Mouse (Mus musculus) limb, embryonic 11.5 days (tissue): ENCODE results near the gene Bms1. TPM values are rescaled to one million over a fixed set of nuclear protein-coding genes. Genes with fewer than 3 reads are reported as not detected.
A peak's percentile ranks its signal among the peaks of the same experiment; 100 is the strongest.

Source experiments
- ATAC-seq: fragments of 200-750 bp; cut with Nextera tagmentation; 2 replicates; pipeline ENCODE4 v1.8.0; 2017; ENCODE audit warnings: low read depth; ENCODE audit not compliant: insufficient number of reproducible peaks, low FRiP score, low TSS enrichment
- DNase-seq: peaks from one replicate; pipeline ENCODE4 v3.0.0-alpha.2; 2015; ENCODE audit warnings: low spot score
- H3K27ac ChIP-seq: fragments of 300-500 bp; sonication (generic); replicated peaks from 2 replicates; pipeline ENCODE4 v1.5.1; 2014; ENCODE audit warnings: low read depth, mild to moderate bottlenecking, low read length
- H3K27me3 ChIP-seq: fragments of 300-500 bp; sonication (generic); 2 replicates; pipeline ENCODE4 v1.6.1; 2014; ENCODE audit warnings: mild to moderate bottlenecking, low read length, mixed read lengths; ENCODE audit not compliant: control insufficient read depth, insufficient read depth
- H3K36me3 ChIP-seq: fragments of 300-500 bp; sonication (generic); 2 replicates; pipeline ENCODE4 v1.6.1; 2014; ENCODE audit warnings: mild to moderate bottlenecking, low read length, moderate library complexity, mixed read lengths; ENCODE audit not compliant: control insufficient read depth, insufficient read depth
- H3K4me1 ChIP-seq: fragments of 300-500 bp; sonication (generic); 2 replicates; pipeline ENCODE4 v1.6.1; 2014; ENCODE audit warnings: low read length, mixed read lengths; ENCODE audit not compliant: control insufficient read depth, insufficient read depth
- H3K4me2 ChIP-seq: fragments of 300-500 bp; sonication (generic); 2 replicates; pipeline ENCODE4 v1.6.1; 2014; ENCODE audit warnings: low read depth, mild to moderate bottlenecking, moderate library complexity; ENCODE audit not compliant: severe bottlenecking
- H3K4me3 ChIP-seq: fragments of 300-500 bp; sonication (generic); 2 replicates; pipeline ENCODE4 v1.5.1; 2014; ENCODE audit warnings: low read depth, low read length
- H3K9ac ChIP-seq: fragments of 300-500 bp; sonication (generic); 2 replicates; pipeline ENCODE4 v1.6.1; 2014; ENCODE audit warnings: mild to moderate bottlenecking, low read length
- H3K9me3 ChIP-seq: fragments of 300-500 bp; sonication (generic); 2 replicates; pipeline ENCODE4 v1.6.1; 2016; ENCODE audit warnings: low read length; ENCODE audit not compliant: control insufficient read depth
- WGBS: fragments of 180-500 bp; shearing (Covaris S2); extraction: QIAGEN DNeasy Blood & Tissue Kit; methylation state at CpG from one replicate; pipeline ENCODE4 v1.1.7; 2014; 5-methylcytosine and 5-hydroxymethylcytosine counted together
- polyA plus RNA-seq: library from polyadenylated mRNA; unstranded; fragments of >200 nt; fragmentation: Nextera tagmentation; extraction: Ambion mirVana; gene quantifications from 2 replicates; pipeline ENCODE4 v1.2.1, GENCODE M21; 2014

Gene Bms1
- polyA plus RNA-seq, result 52.5 and 64.5 TPM in 2 replicates

GRCm38 (mm10) chr6:118419050-118419920 lies at the start of gene Bms1:
Gene Bms1, minus strand, starts transcription at chr6:118419474.
- Histone ChIP-seq H3K4me3 (peak within 1 kb of the TSS; percentile 81), H3K4me1 (no peaks in the 10 kb centered on the region), H3K4me2 (peak within 1 kb of the TSS; percentile 56), H3K27me3 (no peaks in the 10 kb centered on the region), H3K9me3 (no peaks in the 10 kb centered on the region), H3K9ac (peak within 1 kb of the TSS; percentile 73), H3K27ac (no peak within 1 kb of the TSS; the same call in 1 of the 2 replicates), H3K36me3 (peaks cover 6% of the 10 kb centered on the region; the same call in 1 of the 2 replicates)
- DNase-seq, result peak; percentile 93
- peak; percentile 95 for ATAC-seq
- WGBS, result under 1% methylated on average over 67 of the region's 67 CpGs

GRCm38 (mm10) chr6:118462069-118462705 lies 42.9 kb upstream of the Bms1 start:
- DNase-seq, result no peak
- Histone ChIP-seq H3K36me3 (peaks cover 4% of the 10 kb centered on the region; the same call in 1 of the 2 replicates), H3K9ac (no peak overlapping the region), H3K4me3 (no peak overlapping the region), H3K27me3 (no peaks in the 10 kb centered on the region), H3K4me1 (no peaks in the 10 kb centered on the region), H3K27ac (no peak overlapping the region), H3K4me2 (no peak overlapping the region), H3K9me3 (no peaks in the 10 kb centered on the region)
- WGBS, result 87% methylated on average over 15 of the region's 15 CpGs
- ATAC-seq, result no peak

GRCm38 (mm10) chr6:118457726-118458125 lies 38.5 kb upstream of the Bms1 start:
- no peak overlapping the region for H3K9ac ChIP-seq
- no peaks in the 10 kb centered on the region for H3K9me3 ChIP-seq
- H3K36me3 ChIP-seq, result no peaks in the 10 kb centered on the region
- H3K4me2 ChIP-seq, result no peak overlapping the region
- H3K27ac ChIP-seq, result no peak overlapping the region
- no peak for DNase-seq
- no peaks in the 10 kb centered on the region for H3K4me1 ChIP-seq
- H3K27me3 ChIP-seq, result no peaks in the 10 kb centered on the region
- H3K4me3 ChIP-seq, result no peak overlapping the region
- no peak for ATAC-seq
- WGBS, result 89% methylated on average over 1 of the region's 1 CpGs

GRCm38 (mm10) chr6:118455042-118455631 lies 35.9 kb upstream of the Bms1 start, which contains the start of gene Zfp248:
Gene Zfp248, minus strand, starts transcription at chr6:118455528.
- Histone ChIP-seq H3K27me3 (no peaks in the 10 kb centered on the region), H3K4me2 (peak within 1 kb of the TSS; percentile 66), H3K36me3 (peaks cover 3% of the 10 kb centered on the region; the same call in 1 of the 2 replicates), H3K9ac (peak within 1 kb of the TSS; percentile 82), H3K4me3 (peak within 1 kb of the TSS; percentile 59), H3K4me1 (no peaks in the 10 kb centered on the region), H3K9me3 (no peaks in the 10 kb centered on the region), H3K27ac (peak within 1 kb of the TSS; percentile 88)
- DNase-seq (peak; percentile 93), ATAC-seq (peak; percentile 94)
- under 1% methylated on average over 43 of the region's 43 CpGs for WGBS

GRCm38 (mm10) chr6:118454452-118454851 lies 35.2 kb upstream of the Bms1 start:
- Histone ChIP-seq H3K4me3 (peak overlapping the region; percentile 59), H3K9me3 (no peaks in the 10 kb centered on the region), H3K4me2 (peak overlapping the region; percentile 66), H3K4me1 (no peaks in the 10 kb centered on the region), H3K27me3 (no peaks in the 10 kb centered on the region), H3K27ac (no peak overlapping the region), H3K36me3 (peaks cover 3% of the 10 kb centered on the region; the same call in 1 of the 2 replicates), H3K9ac (peak overlapping the region; percentile 82)
- 41% methylated on average over 8 of the region's 8 CpGs for WGBS
- peak; percentile 25 for DNase-seq
- no peak for ATAC-seq

GRCm38 (mm10) chr6:118431502-118431901 lies 12.2 kb upstream of the Bms1 start:
- Histone ChIP-seq H3K27me3 (no peaks in the 10 kb centered on the region), H3K4me2 (no peak overlapping the region), H3K27ac (no peak overlapping the region), H3K36me3 (peaks cover 19% of the 10 kb centered on the region), H3K9ac (no peak overlapping the region), H3K4me1 (no peaks in the 10 kb centered on the region), H3K9me3 (no peaks in the 10 kb centered on the region; the same call in 1 of the 2 replicates), H3K4me3 (no peak overlapping the region)
- WGBS, result 90% methylated on average over 4 of the region's 4 CpGs
- no peak for DNase-seq
- ATAC-seq, result no peak

- H3K27me3 ChIP-seq, result no peaks in the 10 kb centered on the region
- peaks cover 19% of the 10 kb centered on the region for H3K36me3 ChIP-seq
- no peak overlapping the region for H3K27ac ChIP-seq
- no peaks in the 10 kb centered on the region for H3K4me1 ChIP-seq
- WGBS, result 95% methylated on average over 1 of the region's 1 CpGs
- ATAC-seq (no peak), DNase-seq (no peak)
- H3K4me2 ChIP-seq, result no peak overlapping the region
- H3K9ac ChIP-seq, result no peak overlapping the region
- H3K4me3 ChIP-seq, result no peak overlapping the region
- no peaks in the 10 kb centered on the region; the same call in 1 of the 2 replicates for H3K9me3 ChIP-seq
Observed at GRCm38 (mm10) chr6:118426666-118427065, 7.4 kb upstream of the Bms1 start.

GRCm38 (mm10) chr6:118410428-118410827 lies 8.8 kb downstream of the Bms1 start:
- Histone ChIP-seq H3K36me3 (peaks cover 22% of the 10 kb centered on the region; the same call in 1 of the 2 replicates), H3K4me3 (no peak overlapping the region), H3K4me1 (no peaks in the 10 kb centered on the region), H3K9me3 (no peaks in the 10 kb centered on the region), H3K27me3 (no peaks in the 10 kb centered on the region), H3K4me2 (no peak overlapping the region), H3K27ac (no peak overlapping the region), H3K9ac (no peak overlapping the region)
- ATAC-seq, result no peak
- 92% methylated on average over 1 of the region's 1 CpGs for WGBS
- DNase-seq, result no peak
